Mouse (Mus musculus) MEL (cell line): Measurements from ENCODE around the gene Top1. TPM values are rescaled to one million over a fixed set of nuclear protein-coding genes. Genes with fewer than 3 reads are reported as not detected.

ENCODE experiments used
- DNase-seq: peaks from one replicate; pipeline ENCODE4 v3.0.0; 2011; ENCODE audit warnings: low read depth, low spot score
- H3K27ac ChIP-seq: 2 replicates; pipeline ENCODE4 v1.5.1; 2012; ENCODE audit warnings: low read depth, mild to moderate bottlenecking, control low read depth, low read length, moderate library complexity; ENCODE audit not compliant: control insufficient read depth
- H3K27me3 ChIP-seq, 2 experiments: fragments of 150-350 bp in 1 of 2; sonication (generic) in 1 of 2; 2 replicates each; pipeline ENCODE4 v1.6.1; 2012; ENCODE audit warnings: low read length in 2 of 2, mild to moderate bottlenecking in 2 of 2, improper control_type of control experiment in 1 of 2, moderate library complexity in 1 of 2; ENCODE audit not compliant: insufficient read depth in 2 of 2, control insufficient read depth in 1 of 2
- H3K36me3 ChIP-seq, 2 experiments: 2 replicates each; pipeline ENCODE4 v1.6.1; 2012 to 2014; ENCODE audit warnings: low read length in 2 of 2, improper control_type of control experiment in 1 of 2, inconsistent platforms in 1 of 2, mild to moderate bottlenecking in 1 of 2; ENCODE audit not compliant: insufficient read depth in 2 of 2, control insufficient read depth in 1 of 2
- H3K4me1 ChIP-seq, 2 experiments: fragments of 150-350 bp in 1 of 2; sonication (generic) in 1 of 2; 2 replicates each; pipeline ENCODE4 v1.6.1; 2012; ENCODE audit warnings: low read length in 2 of 2, improper control_type of control experiment in 1 of 2, mild to moderate bottlenecking in 1 of 2; ENCODE audit not compliant: insufficient read depth in 2 of 2, control insufficient read depth in 1 of 2
- H3K4me3 ChIP-seq, 2 experiments: fragments of 150-350 bp in 1 of 2; sonication (generic) in 1 of 2; 2 replicates each; pipeline ENCODE4 v1.5.1; 2012; ENCODE audit warnings: low read depth in 2 of 2, low read length in 2 of 2, mild to moderate bottlenecking in 2 of 2, moderate library complexity in 2 of 2, control low read depth in 1 of 2, improper control_type of control experiment in 1 of 2; ENCODE audit not compliant: control insufficient read depth in 1 of 2, insufficient read depth in 1 of 2
- H3K79me2 ChIP-seq: 2 replicates; pipeline ENCODE4 v1.6.1; 2012; ENCODE audit warnings: mild to moderate bottlenecking, low read length, moderate library complexity; ENCODE audit not compliant: control insufficient read depth, poor library complexity, insufficient read depth
- H3K9ac ChIP-seq: 2 replicates; pipeline ENCODE4 v1.6.1; 2012; ENCODE audit warnings: low read depth, mild to moderate bottlenecking, control low read depth, low read length, moderate library complexity; ENCODE audit not compliant: control insufficient read depth, poor library complexity, severe bottlenecking
- H3K9me3 ChIP-seq: fragments of 150-350 bp; sonication (generic); replicated peaks from 2 replicates; pipeline ENCODE4 v1.6.1; 2012; ENCODE audit warnings: mild to moderate bottlenecking, low read length, improper control_type of control experiment, moderate library complexity; ENCODE audit not compliant: insufficient read depth
- BHLHE40 ChIP-seq: IDR thresholded peaks from 2 replicates; pipeline ENCODE4 v1.6.1; 2012; ENCODE audit warnings: low read depth, mild to moderate bottlenecking, inconsistent platforms, low read length, improper control_type of control experiment, borderline replicate concordance
- CTCF ChIP-seq, 3 experiments: IDR thresholded peaks in 2 of 3; conservative IDR thresholded peaks in 1 of 3; 2 replicates each; pipeline ENCODE4 v1.5.1; 2011 to 2012; ENCODE audit warnings: low read length in 3 of 3, low read depth in 2 of 3, mild to moderate bottlenecking in 2 of 3, improper control_type of control experiment in 1 of 3, inconsistent platforms in 1 of 3, mixed read lengths in 1 of 3, moderate library complexity in 1 of 3; ENCODE audit not compliant: control insufficient read depth in 1 of 3, insufficient read depth in 1 of 3, poor library complexity in 1 of 3, severe bottlenecking in 1 of 3
- MAFK ChIP-seq: IDR thresholded peaks from 2 replicates; pipeline ENCODE4 v1.6.1; 2011; ENCODE audit warnings: low read depth, mild to moderate bottlenecking, low read length, improper control_type of control experiment, borderline replicate concordance
- NRF1 ChIP-seq: IDR thresholded peaks from 2 replicates; pipeline ENCODE4 v1.6.1; 2014; ENCODE audit warnings: low read depth, mild to moderate bottlenecking, inconsistent platforms, low read length, improper control_type of control experiment, moderate library complexity; ENCODE audit not compliant: poor library complexity, insufficient read depth, severe bottlenecking
- POLR2A ChIP-seq, 2 experiments: IDR thresholded peaks; 2 replicates each; pipeline ENCODE4 v1.6.1; 2011 to 2012; ENCODE audit warnings: low read length in 2 of 2, mild to moderate bottlenecking in 2 of 2, control low read depth in 1 of 2, improper control_type of control experiment in 1 of 2, low read depth in 1 of 2, moderate library complexity in 1 of 2; ENCODE audit not compliant: control insufficient read depth in 1 of 2, insufficient read depth in 1 of 2, poor library complexity in 1 of 2
- RAD21 ChIP-seq: IDR thresholded peaks from 2 replicates; pipeline ENCODE4 v1.6.1; 2011; ENCODE audit warnings: mild to moderate bottlenecking, low read depth, low read length, improper control_type of control experiment
- USF1 ChIP-seq: IDR thresholded peaks from 2 replicates; pipeline ENCODE4 v1.6.1; 2014; ENCODE audit warnings: low read depth, mild to moderate bottlenecking, inconsistent platforms, low read length, improper control_type of control experiment, moderate library complexity
- ZMIZ1 ChIP-seq: IDR thresholded peaks from 2 replicates; pipeline ENCODE4 v1.6.1; 2012; ENCODE audit warnings: low read depth, mild to moderate bottlenecking, inconsistent platforms, low read length, improper control_type of control experiment, moderate library complexity
- ZNF384 ChIP-seq: IDR thresholded peaks from 2 replicates; pipeline ENCODE4 v1.6.1; 2012; ENCODE audit warnings: low read depth, mild to moderate bottlenecking, inconsistent platforms, low read length, improper control_type of control experiment
- polyA plus RNA-seq, 2 experiments: library from polyadenylated mRNA; stranded (reverse) in 1 of 2; unstranded in 1 of 2; fragments of >175 nt in 1 of 2; fragments of >200 nt in 1 of 2; gene quantifications; 2 replicates each; pipeline versions ENCODE4 v1.2.1 to v1.2.4; 2012; ENCODE audit warnings: low replicate concordance in 2 of 2, low read depth in 1 of 2; ENCODE audit not compliant: insufficient read length in 2 of 2, insufficient read depth in 1 of 2, missing spikeins in 1 of 2
- total RNA-seq: library from RNA; depleted of rRNA; stranded (reverse); fragments of 300-350 nt; gene quantifications from 2 replicates; pipeline ENCODE4 v1.2.3, GENCODE M21; 2012

The Top1 gene
- total and polyA plus RNA-seq, 3 experiments, result 33.5 to 123 (median 73.3) TPM

DNA sequence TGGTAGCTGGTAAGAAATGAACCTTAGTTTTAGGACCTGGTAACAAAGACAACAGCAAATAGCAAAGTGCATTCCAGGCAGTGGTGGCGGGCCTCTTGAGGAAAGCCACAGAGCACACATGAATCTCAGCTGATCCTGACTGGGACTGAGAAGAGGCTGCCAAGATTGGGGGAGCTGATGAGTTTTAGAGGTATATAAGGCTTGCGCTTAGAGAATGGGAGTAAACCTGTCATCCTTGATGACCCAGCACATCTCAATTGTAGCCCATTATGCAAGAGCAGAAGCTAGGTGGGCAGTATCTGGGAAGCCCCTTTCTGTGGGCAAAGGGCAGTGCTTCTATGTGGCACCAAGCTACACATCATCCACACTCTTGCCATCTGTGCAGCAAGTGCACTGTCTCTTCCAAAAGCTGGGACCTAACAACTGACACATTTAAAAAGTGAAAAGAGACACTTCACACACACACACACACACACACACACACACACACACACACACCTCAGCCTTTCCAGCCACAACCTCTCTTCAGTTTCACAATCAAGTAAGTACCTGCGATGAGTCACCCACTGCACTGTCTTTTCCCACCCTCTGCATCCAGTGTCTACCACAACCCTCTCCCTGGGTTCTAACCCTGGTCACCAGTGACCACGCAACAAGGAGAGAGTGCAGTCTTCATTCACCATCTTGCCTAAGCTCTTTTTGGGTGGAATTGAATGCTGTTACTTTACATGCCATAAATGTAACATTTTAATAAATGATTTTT lies 78.1 kb downstream of the Top1 start:
- no peak overlapping the region for H3K4me3 ChIP-seq

DNA sequence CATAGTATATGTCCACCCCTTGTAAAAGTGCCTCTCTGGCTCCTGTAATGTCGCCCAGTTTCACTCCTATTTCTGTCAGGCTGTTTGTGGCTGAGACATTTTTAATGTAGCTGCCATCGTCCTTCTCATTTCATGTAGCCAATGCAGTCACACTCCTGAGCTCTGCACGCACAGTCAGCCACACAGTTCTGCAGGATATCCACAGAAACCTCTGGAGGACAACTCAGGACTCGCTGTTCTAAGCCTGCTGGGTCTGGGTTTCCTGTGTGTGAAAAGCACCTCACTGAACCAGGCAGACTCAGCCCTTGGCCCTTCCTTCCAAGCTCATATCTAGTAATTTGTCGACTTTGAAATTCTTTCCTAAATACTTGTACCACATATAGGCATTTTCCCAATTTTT lies 78.8 kb downstream of the Top1 start:
- H3K36me3 ChIP-seq, result peaks cover 0 to 11% of the 10 kb centered on the region in 2 experiments; a peak in 2 of 4 replicates
- no peak for TF ChIP-seq MAFK
- no peak for TF ChIP-seq NRF1
- no peak for TF ChIP-seq ZNF384
- no peak for TF ChIP-seq POLR2A (IDR thresholded peaks at IDR 0.05; ENCODE audit: control insufficient read depth in 1 of 2, insufficient read depth in 1 of 2, low read depth in 1 of 2, low read length in 2 of 2, poor library complexity in 1 of 2)
- no peak for TF ChIP-seq USF1
- no peak for TF ChIP-seq BHLHE40
- no peaks in the 10 kb centered on the region for H3K9me3 ChIP-seq
- H3K4me1 ChIP-seq, result 0 out of 4 replicates have a peak, but pooled peaks cover 0 to 1% of the 10 kb centered on the region in 2 experiments
- no peak for DNase-seq
- H3K27ac ChIP-seq, result no peak overlapping the region
- no peak overlapping the region for H3K9ac ChIP-seq
- H3K4me3 ChIP-seq, result no peak overlapping the region
- no peaks in the 10 kb centered on the region for H3K27me3 ChIP-seq
- no peaks in the 10 kb centered on the region for H3K79me2 ChIP-seq

More for the DNA sequence above, 78.1 kb downstream of the Top1 start:
- Histone ChIP-seq H3K27me3 (no peaks in the 10 kb centered on the region), H3K36me3 (peaks cover 0 to 13% of the 10 kb centered on the region in 2 experiments; a peak in 2 of 4 replicates), H3K27ac (no peak overlapping the region), H3K9ac (no peak overlapping the region), H3K9me3 (no peaks in the 10 kb centered on the region), H3K4me1 (no peaks in the 10 kb centered on the region), H3K79me2 (no peaks in the 10 kb centered on the region)
- DNase-seq, result no peak
- no peak for TF ChIP-seq ZMIZ1
- TF ChIP-seq POLR2A (IDR thresholded peaks at IDR 0.05; ENCODE audit: control insufficient read depth in 1 of 2, insufficient read depth in 1 of 2, low read depth in 1 of 2, low read length in 2 of 2, poor library complexity in 1 of 2), result 0 out of 4 replicates have a peak, but pooled peaks of 1 of the 2 experiments have one; percentile 15

DNA sequence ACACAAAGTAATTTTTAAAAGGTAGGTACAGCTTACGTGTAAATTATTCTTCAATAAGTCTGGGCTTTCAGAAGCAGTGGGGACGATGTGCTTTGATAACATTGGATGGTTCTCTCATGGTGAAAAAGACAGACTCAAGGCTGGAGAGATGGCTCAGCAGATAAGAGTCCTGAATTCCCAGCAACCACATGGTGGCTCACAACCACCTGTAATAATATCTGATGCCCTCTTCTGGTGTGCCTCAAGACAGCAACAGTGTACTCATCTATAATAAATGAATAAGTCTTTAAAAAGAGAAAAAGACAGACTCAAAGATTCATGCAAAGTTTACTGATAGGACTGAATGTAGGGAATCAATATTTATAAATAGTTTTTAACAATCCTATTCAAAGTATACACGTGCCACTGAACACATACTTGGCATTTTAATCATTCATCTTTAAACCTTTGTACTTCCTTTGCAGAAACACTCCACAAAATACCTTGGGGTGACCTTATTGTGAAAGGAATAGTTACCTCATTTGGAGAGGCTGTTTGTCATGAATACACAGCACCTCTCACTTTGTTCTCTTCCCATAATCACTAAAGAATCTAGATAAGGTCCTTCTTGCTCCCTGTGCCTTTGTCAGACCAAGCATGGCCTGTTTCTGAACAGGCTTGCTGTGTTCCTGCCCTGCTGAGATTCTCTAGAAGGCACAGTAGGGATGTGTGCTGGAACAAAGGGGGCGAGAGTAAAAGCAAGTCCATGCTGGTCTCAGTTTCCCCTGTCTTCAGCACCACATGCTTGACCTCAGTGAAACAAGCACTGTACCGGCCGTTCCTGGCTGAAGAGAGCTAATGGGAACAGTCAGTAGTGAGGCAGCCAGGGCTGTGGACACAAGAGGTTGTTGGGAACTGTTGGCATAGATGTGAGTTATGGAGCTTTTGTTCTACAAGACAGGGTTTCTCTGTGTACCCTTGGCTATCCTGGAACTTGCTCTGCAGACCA lies 80.5 kb downstream of the Top1 start:
- TF ChIP-seq CTCF (IDR thresholded peaks at IDR 0.05 in 2 of 3, conservative IDR thresholded peaks at IDR 0.05 in 1 of 3; ENCODE audit: control insufficient read depth in 1 of 3, insufficient read depth in 1 of 3, low read depth in 2 of 3, low read length in 3 of 3, poor library complexity in 1 of 3, severe bottlenecking in 1 of 3), result peak in 1 of 3 experiments; percentile 12; a peak in 1 of 6 replicates
- TF ChIP-seq RAD21, result no peak
- Histone ChIP-seq H3K36me3 (peaks cover 4% of the 10 kb centered on the region in 2 experiments; a peak in 2 of 4 replicates), H3K4me3 (no peak overlapping the region), H3K9ac (no peak overlapping the region), H3K4me1 (peaks cover 0 to 9% of the 10 kb centered on the region in 2 experiments; a peak in 3 of 4 replicates), H3K27ac (no peak overlapping the region), H3K27me3 (no peaks in the 10 kb centered on the region), H3K9me3 (no peaks in the 10 kb centered on the region), H3K79me2 (no peaks in the 10 kb centered on the region; the same call in 1 of the 2 replicates)
- DNase-seq, result no peak
